Mouse (Mus musculus): ENCODE results near the gene Arrdc3. TPM values are rescaled to one million over a fixed set of nuclear protein-coding genes. Genes with fewer than 3 reads are reported as not detected.

The Arrdc3 gene
- polyA plus RNA-seq (2015; fragmentation: Nextera tagmentation; extraction: Ambion mirVana): 16.5 and 16.9 TPM in 2 replicates

GRCm38 (mm10) chr13:80883190-80883589, at the start of gene Arrdc3:
TSS of gene Arrdc3 (plus strand) at chr13:80883384.
- WGBS (ENCODE audit: insufficient replicate concordance): under 1% methylated on average over 31 of the region's 31 CpGs
- Histone ChIP-seq H3K36me3 (replicated peaks) (peaks cover 6% of the 10 kb centered on the region), H3K4me2 (peak within 1 kb of the TSS; percentile 78), H3K9me3 (replicated peaks) (no peaks in the 10 kb centered on the region), H3K4me1 (replicated peaks) (peaks cover 8% of the 10 kb centered on the region), H3K27me3 (no peaks in the 10 kb centered on the region), H3K4me3 (replicated peaks) (peak within 1 kb of the TSS; percentile 93), H3K9ac (peak within 1 kb of the TSS; percentile 100), H3K27ac (replicated peaks) (peak within 1 kb of the TSS; percentile 100)
- ATAC-seq (ENCODE audit: insufficient read depth): peak; percentile 47

- 8% methylated on average over 5 of the region's 5 CpGs for WGBS (ENCODE audit: insufficient replicate concordance)
- Histone ChIP-seq H3K9ac (no peak overlapping the region), H3K27ac (replicated peaks) (no peak overlapping the region), H3K4me1 (replicated peaks) (no peaks in the 10 kb centered on the region), H3K27me3 (no peaks in the 10 kb centered on the region), H3K36me3 (replicated peaks) (no peaks in the 10 kb centered on the region), H3K4me3 (replicated peaks) (no peak overlapping the region), H3K4me2 (no peak overlapping the region), H3K9me3 (replicated peaks) (no peaks in the 10 kb centered on the region)
- ATAC-seq (ENCODE audit: insufficient read depth): no peak
Measured at GRCm38 (mm10) chr13:80862215-80862614, 21.0 kb upstream of the Arrdc3 start.

GRCm38 (mm10) chr13:80864195-80864594, 19.0 kb upstream of the Arrdc3 start:
- no peak for ATAC-seq (ENCODE audit: insufficient read depth)

GRCm38 (mm10) chr13:80875126-80875525, 8.1 kb upstream of the Arrdc3 start:
- H3K4me3 ChIP-seq (replicated peaks): no peak overlapping the region
- H3K4me1 ChIP-seq (replicated peaks): no peaks in the 10 kb centered on the region
- no peaks in the 10 kb centered on the region for H3K9me3 ChIP-seq (replicated peaks)
- H3K4me2 ChIP-seq: no peak overlapping the region
- no peaks in the 10 kb centered on the region for H3K36me3 ChIP-seq (replicated peaks)
- H3K27me3 ChIP-seq: no peaks in the 10 kb centered on the region
- no peak overlapping the region for H3K27ac ChIP-seq (replicated peaks)
- no peak overlapping the region for H3K9ac ChIP-seq
- no peak for ATAC-seq (ENCODE audit: insufficient read depth)
- WGBS (ENCODE audit: insufficient replicate concordance): 62% methylated on average over 5 of the region's 5 CpGs

More at GRCm38 (mm10) chr13:80864195-80864594, 19.0 kb upstream of the Arrdc3 start:
- Histone ChIP-seq H3K4me2 (no peak overlapping the region), H3K36me3 (replicated peaks) (no peaks in the 10 kb centered on the region), H3K27ac (replicated peaks) (no peak overlapping the region), H3K4me1 (replicated peaks) (no peaks in the 10 kb centered on the region), H3K27me3 (no peaks in the 10 kb centered on the region), H3K4me3 (replicated peaks) (no peak overlapping the region), H3K9ac (no peak overlapping the region), H3K9me3 (replicated peaks) (no peaks in the 10 kb centered on the region)
- 39% methylated on average over 3 of the region's 3 CpGs for WGBS (ENCODE audit: insufficient replicate concordance)

GRCm38 (mm10) chr13:80880756-80881155, 2.4 kb upstream of the Arrdc3 start:
- H3K4me2 ChIP-seq: no peak overlapping the region
- no peak overlapping the region for H3K27ac ChIP-seq (replicated peaks)
- WGBS (ENCODE audit: insufficient replicate concordance): 68% methylated on average over 4 of the region's 4 CpGs
- no peak overlapping the region for H3K9ac ChIP-seq
- no peak overlapping the region for H3K4me3 ChIP-seq (replicated peaks)
- no peak for ATAC-seq (ENCODE audit: insufficient read depth)
- no peaks in the 10 kb centered on the region for H3K9me3 ChIP-seq (replicated peaks)
- H3K4me1 ChIP-seq (replicated peaks): peaks cover 6% of the 10 kb centered on the region
- no peaks in the 10 kb centered on the region for H3K36me3 ChIP-seq (replicated peaks)
- H3K27me3 ChIP-seq: no peaks in the 10 kb centered on the region

GRCm38 (mm10) chr13:80881722-80882500, 1.3 kb upstream of the Arrdc3 start:
- Histone ChIP-seq H3K27me3 (no peaks in the 10 kb centered on the region), H3K9me3 (replicated peaks) (no peaks in the 10 kb centered on the region), H3K27ac (replicated peaks) (peak overlapping the region; percentile 100), H3K4me2 (peak overlapping the region; percentile 78), H3K9ac (no peak overlapping the region), H3K36me3 (replicated peaks) (no peaks in the 10 kb centered on the region), H3K4me1 (replicated peaks) (peaks cover 8% of the 10 kb centered on the region), H3K4me3 (replicated peaks) (no peak overlapping the region)
- 23% methylated on average over 6 of the region's 6 CpGs for WGBS (ENCODE audit: insufficient replicate concordance)
- no peak for ATAC-seq (ENCODE audit: insufficient read depth)

GRCm38 (mm10) chr13:80882716-80883135, 458 bp upstream of the Arrdc3 start:
- Histone ChIP-seq H3K4me3 (replicated peaks) (peak overlapping the region; percentile 93), H3K4me1 (replicated peaks) (peaks cover 8% of the 10 kb centered on the region), H3K9me3 (replicated peaks) (no peaks in the 10 kb centered on the region), H3K9ac (peak overlapping the region; percentile 100), H3K4me2 (peak overlapping the region; percentile 78), H3K27ac (replicated peaks) (peak overlapping the region; percentile 100), H3K27me3 (no peaks in the 10 kb centered on the region), H3K36me3 (replicated peaks) (peaks cover 2% of the 10 kb centered on the region)
- no peak; the same call in 1 of the 2 replicates for ATAC-seq (ENCODE audit: insufficient read depth)
- WGBS (ENCODE audit: insufficient replicate concordance): under 1% methylated on average over 23 of the region's 23 CpGs

GRCm38 (mm10) chr13:80883649-80884376, 629 bp downstream of the Arrdc3 start:
- Histone ChIP-seq H3K4me3 (replicated peaks) (peak overlapping the region; percentile 93), H3K9me3 (replicated peaks) (no peaks in the 10 kb centered on the region), H3K36me3 (replicated peaks) (peaks cover 10% of the 10 kb centered on the region), H3K4me2 (peak overlapping the region; percentile 78), H3K27ac (replicated peaks) (peak overlapping the region; percentile 100), H3K27me3 (no peaks in the 10 kb centered on the region), H3K4me1 (replicated peaks) (peaks cover 8% of the 10 kb centered on the region), H3K9ac (peak overlapping the region; percentile 100)
- ATAC-seq (ENCODE audit: insufficient read depth): no peak
- WGBS (ENCODE audit: insufficient replicate concordance): under 1% methylated on average over 23 of the region's 23 CpGs

GRCm38 (mm10) chr13:80884377-80884983, 1.3 kb downstream of the Arrdc3 start:
- peak overlapping the region; percentile 100 for H3K27ac ChIP-seq (replicated peaks)
- H3K9me3 ChIP-seq (replicated peaks): no peaks in the 10 kb centered on the region
- peak overlapping the region; percentile 100 for H3K9ac ChIP-seq
- H3K4me1 ChIP-seq (replicated peaks): peaks cover 8% of the 10 kb centered on the region
- H3K27me3 ChIP-seq: no peaks in the 10 kb centered on the region
- ATAC-seq (ENCODE audit: insufficient read depth): no peak
- peaks cover 12% of the 10 kb centered on the region for H3K36me3 ChIP-seq (replicated peaks)
- H3K4me2 ChIP-seq: peak overlapping the region; percentile 78
- H3K4me3 ChIP-seq (replicated peaks): peak overlapping the region; percentile 93
- under 1% methylated on average over 15 of the region's 15 CpGs for WGBS (ENCODE audit: insufficient replicate concordance)

- Histone ChIP-seq H3K9me3 (replicated peaks) (no peaks in the 10 kb centered on the region), H3K9ac (peak overlapping the region; percentile 100), H3K27me3 (no peaks in the 10 kb centered on the region), H3K4me1 (replicated peaks) (peaks cover 8% of the 10 kb centered on the region), H3K36me3 (replicated peaks) (peaks cover 17% of the 10 kb centered on the region), H3K27ac (replicated peaks) (peak overlapping the region; percentile 100), H3K4me2 (peak overlapping the region; percentile 78), H3K4me3 (replicated peaks) (peak overlapping the region; percentile 93)
- peak; percentile 84 for ATAC-seq (ENCODE audit: insufficient read depth)
- WGBS (ENCODE audit: insufficient replicate concordance): under 1% methylated on average over 47 of the region's 47 CpGs
Measured at GRCm38 (mm10) chr13:80885103-80885833, 2.1 kb downstream of the Arrdc3 start.

Data from liver, embryonic 15.5 days (tissue).